Mouse (Mus musculus): Measurements from ENCODE around the gene Fam198b.

GRCm38 (mm10) chr3:79994029-79994539 lies 109.8 kb downstream of the Fam198b start:
- TF ChIP-seq POLR2A (IDR thresholded peaks at IDR 0.05; ENCODE audit: control insufficient read depth, extremely low read depth, insufficient read depth, low read length, poor library complexity), result no peak
- TF ChIP-seq CTCF (IDR thresholded peaks at IDR 0.05; ENCODE audit: borderline replicate concordance, control insufficient read depth, extremely low read depth, insufficient read depth, low read length, poor library complexity), result no peak

Measured in thymus, adult 2 months (tissue).